Mouse (Mus musculus) stomach, postnatal 0 days (tissue): ENCODE results near the gene Ptpn13.

Source experiments
- CTCF ChIP-seq: IDR thresholded peaks from 2 replicates; pipeline ENCODE4 v1.5.1; 2016; ENCODE audit warnings: antibody characterized with exemption, low read depth, mild to moderate bottlenecking, moderate library complexity
- EP300 ChIP-seq: optimal IDR thresholded peaks from 2 replicates; pipeline ENCODE3; 2016; ENCODE audit warnings: antibody characterized with exemption

DNA sequence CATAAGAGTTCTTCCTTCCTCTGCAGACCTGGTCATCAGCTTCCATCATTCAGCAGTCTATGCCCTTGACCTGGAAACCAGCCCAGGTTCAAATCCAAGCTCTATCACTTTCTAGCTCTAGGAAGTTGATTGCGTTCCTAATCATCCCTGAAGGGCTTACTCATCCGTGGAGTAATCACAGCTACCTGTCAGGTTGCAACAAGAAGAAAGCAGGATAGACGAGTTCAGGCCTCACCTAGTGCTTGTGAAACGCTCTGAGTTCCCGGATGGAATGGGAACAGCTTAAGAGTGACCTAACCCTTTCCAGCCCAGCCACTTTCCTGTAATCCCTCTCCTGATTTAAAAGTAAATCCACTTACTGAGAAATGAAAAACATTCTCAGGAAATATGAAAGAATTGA lies 185.2 kb downstream of the Ptpn13 start:
- no peak for TF ChIP-seq CTCF
- TF ChIP-seq EP300 = no peak
